Mouse (Mus musculus) brain, adult 2 months (tissue): ENCODE data around the gene Adarb2.
A peak's percentile ranks its signal among the peaks of the same experiment; 100 is the strongest.

Experiments used
- DNase-seq: peaks from one replicate; pipeline ENCODE4 v3.0.0; 2011; ENCODE audit warnings: low read depth, low spot score

Adarb2 gene

GRCm38 (mm10) chr13:8664615-8665240, 462.1 kb downstream of the Adarb2 start:
- DNase-seq: no peak

GRCm38 (mm10) chr13:8677174-8677573, 474.5 kb downstream of the Adarb2 start:
- DNase-seq: no peak

GRCm38 (mm10) chr13:8680470-8681129, 477.9 kb downstream of the Adarb2 start:
- DNase-seq: no peak

- peak; percentile 29 for DNase-seq
Observed at GRCm38 (mm10) chr13:8691448-8691847, 488.8 kb downstream of the Adarb2 start.

- no peak for DNase-seq
Observed at GRCm38 (mm10) chr13:8692787-8693186, 490.1 kb downstream of the Adarb2 start.

- DNase-seq: no peak
Observed at GRCm38 (mm10) chr13:8698451-8698850, 495.8 kb downstream of the Adarb2 start.

DNA sequence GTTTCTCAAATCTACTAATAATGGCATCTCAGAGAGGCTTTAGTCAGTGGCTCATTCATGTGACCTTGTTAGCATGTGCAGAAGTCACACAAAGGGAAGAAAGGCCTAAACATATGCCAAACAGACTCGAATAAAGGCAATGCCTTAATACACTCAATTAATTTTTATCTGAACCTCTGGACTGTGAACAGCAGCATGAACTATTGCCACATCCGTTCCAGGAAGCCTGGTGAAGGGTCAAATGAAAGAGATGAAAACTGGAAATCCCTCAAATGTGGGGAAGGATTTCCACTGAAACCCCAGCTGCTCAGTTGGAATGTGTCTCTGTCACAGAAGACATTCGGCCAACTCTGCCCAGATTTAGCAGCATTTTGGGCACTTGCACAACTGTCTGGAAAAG, 497.2 kb downstream of the Adarb2 start:
- DNase-seq: no peak

DNA sequence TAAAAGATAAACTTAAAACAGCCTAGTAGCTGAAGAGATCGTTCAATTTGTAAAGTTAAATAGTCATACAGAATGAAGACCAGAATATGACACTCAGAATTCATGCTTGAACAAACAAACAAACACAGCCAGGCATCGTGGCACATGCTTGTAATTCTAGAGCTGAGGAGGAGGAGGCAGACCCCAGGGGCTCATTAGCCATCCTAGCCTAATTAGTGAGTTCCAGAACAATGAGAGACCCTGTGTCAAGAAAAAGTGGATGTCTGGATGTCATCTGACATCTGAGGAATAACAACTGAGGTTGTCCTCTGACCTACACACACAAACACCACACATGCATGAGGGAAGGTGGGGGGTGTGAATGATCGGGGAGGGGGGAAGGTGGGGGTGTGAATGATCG, 498.3 kb downstream of the Adarb2 start:
- DNase-seq: no peak

DNA sequence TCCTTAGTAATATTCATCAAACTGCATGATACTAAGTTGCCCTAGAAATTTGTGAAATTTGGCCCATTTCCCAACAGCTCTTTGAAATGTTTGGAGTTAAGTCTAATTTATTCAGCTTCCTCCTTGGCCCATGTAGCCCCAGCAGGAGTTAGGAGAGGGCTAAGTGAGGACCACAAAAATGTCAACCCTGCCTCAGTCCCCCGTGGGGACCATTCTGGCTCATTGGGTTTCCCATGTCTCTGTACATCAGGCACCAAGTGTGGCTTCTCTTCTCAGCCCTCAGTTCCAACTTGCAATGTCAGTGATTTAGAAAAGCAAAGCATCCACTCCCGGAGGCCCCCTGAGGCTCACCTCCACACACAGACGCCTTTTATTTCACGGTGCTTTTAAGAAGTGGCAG, 502.6 kb downstream of the Adarb2 start:
- DNase-seq: peak; percentile 20

DNA sequence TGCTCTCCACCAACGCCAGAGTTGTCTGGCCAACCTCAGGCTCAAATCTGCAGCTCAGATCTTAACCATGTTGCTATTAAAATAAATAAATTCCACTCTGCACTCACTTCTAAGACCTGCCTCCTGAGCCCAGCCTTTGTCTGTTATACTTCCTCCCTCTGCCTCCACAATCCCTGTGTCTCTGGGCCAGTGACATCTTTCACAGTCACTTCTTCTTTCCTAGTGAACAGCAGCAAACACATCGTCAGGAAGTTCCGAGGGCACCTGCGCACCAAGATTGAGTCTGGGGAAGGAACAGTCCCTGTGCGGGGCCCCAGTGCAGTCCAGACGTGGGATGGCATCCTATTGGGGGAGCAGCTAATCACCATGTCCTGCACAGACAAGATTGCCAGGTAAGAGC, 510.7 kb downstream of the Adarb2 start:
- no peak for DNase-seq

GRCm38 (mm10) chr13:8729972-8730645, 527.4 kb downstream of the Adarb2 start:
- no peak for DNase-seq

GRCm38 (mm10) chr13:8737139-8737865, 534.6 kb downstream of the Adarb2 start:
- peak; percentile 34 for DNase-seq

DNA sequence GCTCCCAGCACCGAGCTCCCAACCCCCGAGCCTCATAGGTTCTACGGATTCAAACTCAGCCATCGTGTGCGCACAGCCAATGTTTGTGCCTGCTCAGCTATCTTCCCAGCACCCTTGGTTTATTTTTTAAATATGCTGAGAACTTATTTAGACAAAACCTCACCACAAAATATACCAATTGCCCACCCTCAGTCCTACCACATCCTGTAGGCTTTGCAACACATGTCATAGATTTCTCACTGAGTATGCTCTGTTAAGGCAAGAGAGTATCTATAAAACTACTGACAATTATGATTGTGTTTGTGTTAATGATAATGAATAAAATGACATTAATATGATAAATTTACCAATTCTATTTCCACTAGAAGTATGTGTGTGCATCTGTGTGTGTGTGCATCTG, 540.1 kb downstream of the Adarb2 start:
- no peak for DNase-seq

- peak; percentile 45 for DNase-seq
Observed at GRCm38 (mm10) chr13:8744565-8744964, 541.9 kb downstream of the Adarb2 start.

DNA sequence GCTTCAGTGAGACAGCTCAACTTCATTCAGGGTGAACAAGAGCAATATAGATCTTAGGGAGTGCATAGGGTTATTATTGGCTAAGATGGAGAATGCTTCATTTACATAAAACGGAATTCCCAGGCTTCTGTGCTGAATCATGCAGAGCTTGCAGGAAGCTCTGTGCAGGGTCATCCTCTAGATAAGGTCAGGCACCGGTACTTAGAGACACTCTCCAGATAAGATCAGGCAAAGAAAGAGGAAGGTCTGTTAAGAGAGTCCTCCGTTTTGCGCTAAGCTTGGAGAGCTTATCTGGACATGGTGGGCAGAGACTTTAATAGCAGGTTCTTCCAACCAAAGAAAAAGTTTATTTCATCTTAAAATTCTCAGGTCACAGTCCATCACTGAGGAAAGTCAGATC, 542.9 kb downstream of the Adarb2 start:
- no peak for DNase-seq

DNA sequence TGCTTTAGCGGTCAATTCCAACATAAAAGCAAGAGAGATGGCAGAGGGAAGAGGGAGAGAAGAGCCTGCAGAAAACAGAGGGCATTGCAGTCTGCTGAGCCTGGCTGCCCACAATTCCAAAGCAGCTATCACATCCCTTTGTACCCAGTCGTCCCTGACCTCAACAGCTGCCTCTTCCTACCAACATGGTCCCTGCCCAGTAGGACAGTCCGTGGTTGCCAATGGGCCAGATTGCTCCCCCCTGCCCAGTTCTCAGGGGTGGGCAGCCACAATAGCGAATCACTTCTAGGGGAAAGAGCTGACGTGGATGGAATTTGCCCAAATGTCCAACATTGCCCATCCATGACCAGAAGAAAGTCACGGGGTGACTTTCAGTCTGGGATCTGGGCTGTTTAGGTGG, 546.8 kb downstream of the Adarb2 start:
- no peak for DNase-seq

GRCm38 (mm10) chr13:8760940-8761339, 558.3 kb downstream of the Adarb2 start:
- DNase-seq: no peak

DNA sequence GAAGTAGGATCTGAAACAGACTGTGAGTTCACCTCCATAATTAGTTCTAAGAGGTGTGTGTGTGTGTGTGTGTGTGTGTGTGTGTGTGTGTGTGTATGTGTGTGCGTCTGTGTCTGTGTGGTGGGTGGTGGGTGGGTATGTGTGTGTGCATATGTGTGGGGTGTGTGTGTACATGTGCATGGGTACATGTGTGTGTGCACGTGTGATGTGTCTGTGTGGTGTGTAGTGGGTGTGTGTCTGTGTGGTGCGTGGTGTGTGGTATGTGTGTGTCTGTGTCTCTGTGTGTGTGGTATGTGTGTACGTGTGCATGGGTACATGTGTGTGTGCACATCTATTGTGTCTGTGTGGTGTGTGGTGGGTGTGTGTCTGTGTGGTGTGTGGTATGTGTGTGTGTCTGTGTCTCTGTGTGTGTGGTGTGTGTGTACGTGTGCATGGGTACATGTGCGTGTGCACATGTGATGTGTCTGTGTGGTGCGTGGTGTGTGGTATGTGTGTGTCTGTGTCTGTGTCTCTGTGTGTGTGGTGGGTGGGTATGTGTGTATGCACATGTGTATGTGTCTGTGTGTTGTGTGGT, 567.1 kb downstream of the Adarb2 start:
- no peak for DNase-seq

- DNase-seq: no peak
Observed at GRCm38 (mm10) chr13:8770616-8771015, 568.0 kb downstream of the Adarb2 start.

DNA sequence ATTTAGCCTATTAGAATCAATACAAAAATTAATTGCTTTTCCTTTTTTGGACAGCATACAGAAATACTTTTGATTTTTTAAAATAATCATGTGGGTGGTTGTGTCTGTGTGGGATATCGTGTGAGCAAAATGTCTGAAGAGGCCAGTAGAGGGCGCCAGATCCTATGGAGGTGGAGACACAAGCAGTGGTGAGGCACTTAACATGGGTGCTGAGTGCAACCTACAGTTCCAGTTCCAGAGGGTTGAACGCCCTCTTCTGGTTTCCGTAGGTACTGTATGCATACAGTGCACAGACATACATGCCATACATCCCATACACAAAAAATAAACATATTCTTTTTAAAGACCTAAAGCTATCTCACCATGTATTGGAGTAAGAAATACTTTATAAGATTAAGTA, 577.8 kb downstream of the Adarb2 start:
- DNase-seq: peak; percentile 70

- peak; percentile 64 for DNase-seq
Observed at GRCm38 (mm10) chr13:8782636-8783035, 580.0 kb downstream of the Adarb2 start.
